Mouse (Mus musculus): Measurements from ENCODE around the gene Notch1.

DNA sequence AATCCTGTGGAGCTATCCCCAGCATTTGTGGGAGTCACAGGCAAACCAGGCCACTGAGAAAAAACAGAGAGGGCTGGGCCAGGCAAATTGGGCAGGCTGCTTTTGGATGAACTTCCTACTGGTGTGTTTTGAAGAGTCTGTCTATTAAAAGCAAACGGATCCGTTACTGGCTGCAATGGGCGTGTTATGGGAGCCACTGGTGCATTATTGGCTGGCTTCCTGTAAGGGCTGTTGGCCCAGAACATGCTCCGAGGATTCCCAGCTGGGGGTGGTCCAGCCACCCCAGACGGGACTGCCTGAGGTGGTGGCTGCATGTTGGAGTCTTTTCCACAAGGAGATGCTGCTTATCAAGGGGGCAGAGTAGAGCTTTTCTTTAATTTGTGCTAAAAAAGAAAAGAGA lies 74.8 kb downstream of the Notch1 start:
- TF ChIP-seq POLR2A (IDR thresholded peaks at IDR 0.05; ENCODE audit: low read depth, low read length) (no peak), CTCF (IDR thresholded peaks at IDR 0.05; ENCODE audit: borderline replicate concordance, insufficient read depth, low read length) (no peak)
